Mouse (Mus musculus): ENCODE results near the gene Npepps. TPM values are rescaled to one million over a fixed set of nuclear protein-coding genes. Genes with fewer than 3 reads are reported as not detected.
A peak's percentile ranks its signal among the peaks of the same experiment; 100 is the strongest.

The Npepps gene
- total and polyA plus RNA-seq, 3 experiments = 23.5 to 87.9 (median 53.6) TPM

DNA sequence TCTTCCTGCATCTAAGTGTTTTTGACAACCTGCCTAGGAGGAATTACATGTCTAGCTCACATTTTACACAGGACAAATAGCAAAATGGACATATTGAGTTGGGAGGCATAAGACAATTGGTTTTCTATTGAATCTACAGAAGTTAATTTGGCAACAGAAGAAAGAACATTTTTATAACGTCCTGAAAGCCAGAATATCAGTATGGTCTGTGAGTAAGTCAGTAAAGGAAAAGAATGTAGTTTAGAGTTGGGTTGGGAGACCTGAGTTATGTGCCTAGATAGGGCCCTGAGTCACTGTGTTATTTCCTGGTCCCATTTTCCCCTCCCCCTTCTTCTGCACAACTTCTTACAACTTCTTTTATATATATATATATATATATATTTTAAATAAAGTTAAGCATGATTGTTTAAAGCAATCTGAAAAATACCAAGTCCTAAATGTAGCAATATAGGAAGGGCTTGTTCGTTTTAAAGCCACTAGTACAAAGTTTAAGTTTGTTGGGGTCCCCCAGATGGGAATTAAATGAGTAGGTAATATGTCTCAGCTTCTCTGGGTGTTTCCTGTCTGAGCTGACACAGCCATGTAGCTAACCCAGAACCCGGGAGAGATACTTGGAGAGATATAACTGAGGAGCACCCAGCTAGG is 28.5 kb upstream of the Npepps start:
- ATAC-seq (ENCODE audit: extremely low read depth, insufficient number of reproducible peaks, low FRiP score, poor library complexity, severe bottlenecking) (no peak), DNase-seq (ENCODE audit: low spot score) (no peak)
- H3K36me3 ChIP-seq (replicated peaks) = no peaks in the 10 kb centered on the region
- H3K9me3 ChIP-seq (replicated peaks) = no peaks in the 10 kb centered on the region
- H3K4me1 ChIP-seq (ENCODE audit: insufficient read depth, low read depth, low read length) = peaks cover 30% of the 10 kb centered on the region
- no peaks in the 10 kb centered on the region for H3K27me3 ChIP-seq (ENCODE audit: insufficient read depth, low read length)
- no peak for TF ChIP-seq CTCF (IDR thresholded peaks at IDR 0.05; ENCODE audit: low read depth, low read length)
- TF ChIP-seq GATA2 (IDR thresholded peaks at IDR 0.05; ENCODE audit: borderline replicate concordance, low read depth, low read length) = no peak
- no peak for TF ChIP-seq POLR2AphosphoS5 (IDR thresholded peaks at IDR 0.05; ENCODE audit: insufficient replicate concordance, low read depth, low read length)
- no peak for TF ChIP-seq GATA1 (IDR thresholded peaks at IDR 0.05; ENCODE audit: borderline replicate concordance, low read length)
- no peak for TF ChIP-seq TAL1 (conservative IDR thresholded peaks at IDR 0.05; ENCODE audit: low read depth, low read length)
- H3K4me3 ChIP-seq (ENCODE audit: low read depth, low read length) = peak overlapping the region; percentile 65

DNA sequence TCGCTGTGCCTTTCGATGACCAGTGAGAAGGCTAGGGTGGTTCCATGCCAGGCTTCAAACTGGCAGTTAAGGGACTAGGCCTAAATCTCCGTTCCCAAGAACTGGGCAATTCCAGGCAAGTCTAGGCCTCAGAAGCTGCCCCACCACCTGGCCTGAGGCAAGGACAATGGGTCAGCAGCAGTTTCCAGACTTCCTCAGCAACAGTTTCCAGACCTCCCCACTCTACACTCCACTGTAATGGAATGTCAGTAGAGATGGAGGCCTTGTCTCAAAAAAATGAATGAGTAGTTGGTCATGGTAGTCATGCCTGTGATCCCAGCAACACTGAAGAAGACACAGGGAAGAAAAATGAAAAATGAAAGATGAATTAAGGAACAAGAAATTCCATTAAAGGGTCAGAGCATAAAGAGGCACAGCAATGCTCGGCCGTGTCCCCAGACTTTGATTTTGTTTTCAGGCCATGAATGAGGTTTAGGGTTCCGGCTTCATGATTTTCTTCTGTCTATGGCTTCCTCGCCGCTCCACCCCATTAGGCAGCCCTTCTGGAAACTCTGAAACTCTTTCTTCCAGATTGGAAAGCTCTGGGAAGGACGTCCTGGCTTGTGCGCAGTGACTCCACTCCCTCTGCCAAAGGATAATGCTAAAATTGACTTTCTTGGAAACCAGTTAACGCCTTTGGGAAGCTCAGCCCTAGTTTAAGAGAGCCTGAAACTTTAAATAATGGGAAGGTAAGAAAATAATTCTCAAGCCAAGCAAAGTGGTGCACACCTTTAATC is 27.0 kb upstream of the Npepps start:
- Histone ChIP-seq H3K27me3 (ENCODE audit: insufficient read depth, low read length) (no peaks in the 10 kb centered on the region), H3K4me1 (ENCODE audit: insufficient read depth, low read depth, low read length) (peaks cover 34% of the 10 kb centered on the region), H3K36me3 (replicated peaks) (no peaks in the 10 kb centered on the region), H3K4me3 (ENCODE audit: low read depth, low read length) (no peak overlapping the region), H3K9me3 (replicated peaks) (no peaks in the 10 kb centered on the region)
- DNase-seq (ENCODE audit: low spot score) = no peak
- ATAC-seq (ENCODE audit: extremely low read depth, insufficient number of reproducible peaks, low FRiP score, poor library complexity, severe bottlenecking) = no peak
- TF ChIP-seq GATA2 (IDR thresholded peaks at IDR 0.05; ENCODE audit: borderline replicate concordance, low read depth, low read length) (no peak), GATA1 (IDR thresholded peaks at IDR 0.05; ENCODE audit: borderline replicate concordance, low read length) (no peak), TAL1 (conservative IDR thresholded peaks at IDR 0.05; ENCODE audit: low read depth, low read length) (no peak), POLR2AphosphoS5 (IDR thresholded peaks at IDR 0.05; ENCODE audit: insufficient replicate concordance, low read depth, low read length) (no peak), CTCF (IDR thresholded peaks at IDR 0.05; ENCODE audit: low read depth, low read length) (no peak)

DNA sequence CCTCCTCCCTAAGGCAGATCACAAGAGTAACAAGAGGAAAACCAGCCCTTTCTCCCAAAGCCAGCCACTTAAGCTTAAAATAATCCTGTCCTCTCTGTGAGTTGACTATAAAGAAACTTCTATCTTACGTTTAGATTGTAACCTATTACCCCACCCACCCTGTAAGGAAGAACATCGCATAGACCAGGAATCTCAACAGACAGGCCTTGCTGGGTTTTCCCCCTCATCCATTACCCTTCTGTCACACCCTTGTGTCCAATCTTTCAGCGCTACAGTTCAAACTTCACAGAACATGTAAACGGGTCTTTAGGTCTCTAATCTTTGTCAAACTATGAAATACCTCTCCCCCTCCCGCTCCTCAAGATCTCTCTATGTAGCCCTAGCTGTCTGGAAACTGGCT is 24.2 kb upstream of the Npepps start:
- DNase-seq (ENCODE audit: low spot score) = no peak
- TF ChIP-seq CTCF (IDR thresholded peaks at IDR 0.05; ENCODE audit: low read depth, low read length) (no peak), TAL1 (conservative IDR thresholded peaks at IDR 0.05; ENCODE audit: low read depth, low read length) (no peak), POLR2AphosphoS5 (IDR thresholded peaks at IDR 0.05; ENCODE audit: insufficient replicate concordance, low read depth, low read length) (no peak), GATA1 (IDR thresholded peaks at IDR 0.05; ENCODE audit: borderline replicate concordance, low read length) (no peak), GATA2 (IDR thresholded peaks at IDR 0.05; ENCODE audit: borderline replicate concordance, low read depth, low read length) (no peak)

DNA sequence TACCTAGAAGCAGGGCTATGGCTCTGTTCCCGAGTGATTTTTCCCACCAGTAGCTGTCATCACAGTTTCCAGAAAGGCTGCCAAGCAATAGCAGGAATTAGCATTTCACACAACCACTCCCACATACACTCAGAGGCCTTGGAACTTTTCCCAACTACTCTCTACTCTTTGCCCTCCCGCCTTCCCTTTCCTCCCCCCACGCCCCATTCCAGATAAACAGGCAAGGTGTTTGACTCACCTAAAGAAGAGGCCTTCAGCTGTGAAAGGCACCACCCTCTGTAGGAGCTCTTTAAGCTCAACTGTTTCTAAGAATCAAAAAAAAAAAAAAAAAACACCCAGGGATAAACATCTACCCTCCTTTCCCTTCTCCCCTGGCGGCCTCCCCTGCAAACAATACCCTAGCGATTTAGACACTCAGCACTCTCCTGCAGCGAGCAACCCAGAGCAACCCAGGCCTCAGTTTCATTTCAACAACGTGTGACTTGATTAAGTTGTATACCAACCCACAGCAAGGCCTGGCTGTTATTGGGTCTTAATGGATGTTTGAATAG is 21.9 kb upstream of the Npepps start:
- Histone ChIP-seq H3K27me3 (ENCODE audit: insufficient read depth, low read length) (peaks cover 4% of the 10 kb centered on the region; the same call in 1 of the 2 replicates), H3K36me3 (replicated peaks) (no peaks in the 10 kb centered on the region), H3K9me3 (replicated peaks) (no peaks in the 10 kb centered on the region), H3K4me1 (ENCODE audit: insufficient read depth, low read depth, low read length) (peaks cover 18% of the 10 kb centered on the region), H3K4me3 (ENCODE audit: low read depth, low read length) (no peak overlapping the region)
- DNase-seq (ENCODE audit: low spot score) (no peak), ATAC-seq (ENCODE audit: extremely low read depth, insufficient number of reproducible peaks, low FRiP score, poor library complexity, severe bottlenecking) (no peak)
- TF ChIP-seq CTCF (IDR thresholded peaks at IDR 0.05; ENCODE audit: low read depth, low read length) (no peak), TAL1 (conservative IDR thresholded peaks at IDR 0.05; ENCODE audit: low read depth, low read length) (no peak), POLR2AphosphoS5 (IDR thresholded peaks at IDR 0.05; ENCODE audit: insufficient replicate concordance, low read depth, low read length) (no peak), GATA2 (IDR thresholded peaks at IDR 0.05; ENCODE audit: borderline replicate concordance, low read depth, low read length) (no peak), GATA1 (IDR thresholded peaks at IDR 0.05; ENCODE audit: borderline replicate concordance, low read length) (no peak)

More for the DNA sequence above, 24.2 kb upstream of the Npepps start:
- H3K4me3 ChIP-seq (ENCODE audit: low read depth, low read length) = no peak overlapping the region
- H3K27me3 ChIP-seq (ENCODE audit: insufficient read depth, low read length) = no peaks in the 10 kb centered on the region; the same call in 1 of the 2 replicates
- H3K36me3 ChIP-seq (replicated peaks) = no peaks in the 10 kb centered on the region
- no peak for ATAC-seq (ENCODE audit: extremely low read depth, insufficient number of reproducible peaks, low FRiP score, poor library complexity, severe bottlenecking)
- H3K4me1 ChIP-seq (ENCODE audit: insufficient read depth, low read depth, low read length) = peaks cover 24% of the 10 kb centered on the region
- H3K9me3 ChIP-seq (replicated peaks) = no peaks in the 10 kb centered on the region

DNA sequence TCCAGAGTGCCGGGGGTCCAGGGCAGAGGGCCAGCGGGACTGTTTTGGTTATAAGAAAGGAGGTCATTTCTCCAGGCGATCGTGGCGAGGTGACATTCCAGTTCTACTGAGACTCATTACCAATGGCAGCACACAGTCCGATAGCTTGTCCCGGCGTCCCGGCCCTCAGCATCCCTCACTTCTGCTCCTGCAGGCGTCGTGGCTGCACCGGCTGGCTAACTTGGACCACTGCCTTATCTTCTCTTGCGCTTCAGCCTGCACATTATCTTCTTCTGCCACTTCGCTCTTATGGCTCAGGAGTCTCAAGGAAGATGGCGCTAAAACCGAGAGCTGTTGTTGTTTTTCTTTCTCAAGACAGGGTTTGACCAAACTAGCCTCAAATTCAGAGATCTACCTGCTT is 21.0 kb upstream of the Npepps start:
- TF ChIP-seq GATA1 (IDR thresholded peaks at IDR 0.05; ENCODE audit: borderline replicate concordance, low read length) (no peak), POLR2AphosphoS5 (IDR thresholded peaks at IDR 0.05; ENCODE audit: insufficient replicate concordance, low read depth, low read length) (no peak), CTCF (IDR thresholded peaks at IDR 0.05; ENCODE audit: low read depth, low read length) (no peak), TAL1 (conservative IDR thresholded peaks at IDR 0.05; ENCODE audit: low read depth, low read length) (no peak), GATA2 (IDR thresholded peaks at IDR 0.05; ENCODE audit: borderline replicate concordance, low read depth, low read length) (no peak)
- Histone ChIP-seq H3K4me3 (ENCODE audit: low read depth, low read length) (no peak overlapping the region), H3K9me3 (replicated peaks) (no peaks in the 10 kb centered on the region), H3K27me3 (ENCODE audit: insufficient read depth, low read length) (peaks cover 4% of the 10 kb centered on the region; the same call in 1 of the 2 replicates), H3K4me1 (ENCODE audit: insufficient read depth, low read depth, low read length) (peaks cover 18% of the 10 kb centered on the region), H3K36me3 (replicated peaks) (no peaks in the 10 kb centered on the region)
- ATAC-seq (ENCODE audit: extremely low read depth, insufficient number of reproducible peaks, low FRiP score, poor library complexity, severe bottlenecking) (no peak), DNase-seq (ENCODE audit: low spot score) (no peak)

DNA sequence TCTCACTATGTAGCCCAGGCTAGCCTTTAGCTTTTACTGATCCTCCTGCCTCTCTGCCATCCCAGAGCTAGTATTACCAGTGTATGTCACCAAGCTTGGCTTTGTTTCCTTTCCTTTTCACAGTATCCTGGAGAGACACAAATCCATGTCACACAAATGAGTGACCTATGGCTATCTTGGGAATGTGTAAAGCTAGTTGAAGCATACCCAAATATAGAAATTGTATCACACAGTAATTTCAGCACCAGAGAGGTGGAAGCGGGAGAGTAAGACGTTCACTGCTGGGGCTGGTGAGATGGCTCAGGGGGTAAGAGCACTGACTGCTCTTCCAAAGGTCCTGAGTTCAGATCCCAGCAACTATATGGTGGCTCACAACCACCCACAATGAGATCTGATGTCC is 19.5 kb upstream of the Npepps start:
- peaks cover 4% of the 10 kb centered on the region; the same call in 1 of the 2 replicates for H3K27me3 ChIP-seq (ENCODE audit: insufficient read depth, low read length)
- no peak overlapping the region for H3K4me3 ChIP-seq (ENCODE audit: low read depth, low read length)
- DNase-seq (ENCODE audit: low spot score) (no peak), ATAC-seq (ENCODE audit: extremely low read depth, insufficient number of reproducible peaks, low FRiP score, poor library complexity, severe bottlenecking) (no peak)
- no peak for TF ChIP-seq CTCF (IDR thresholded peaks at IDR 0.05; ENCODE audit: low read depth, low read length)
- TF ChIP-seq POLR2AphosphoS5 (IDR thresholded peaks at IDR 0.05; ENCODE audit: insufficient replicate concordance, low read depth, low read length) = no peak
- no peak for TF ChIP-seq GATA2 (IDR thresholded peaks at IDR 0.05; ENCODE audit: borderline replicate concordance, low read depth, low read length)
- no peak for TF ChIP-seq TAL1 (conservative IDR thresholded peaks at IDR 0.05; ENCODE audit: low read depth, low read length)
- TF ChIP-seq GATA1 (IDR thresholded peaks at IDR 0.05; ENCODE audit: borderline replicate concordance, low read length) = no peak
- H3K4me1 ChIP-seq (ENCODE audit: insufficient read depth, low read depth, low read length) = peaks cover 26% of the 10 kb centered on the region
- no peaks in the 10 kb centered on the region for H3K9me3 ChIP-seq (replicated peaks)
- H3K36me3 ChIP-seq (replicated peaks) = no peaks in the 10 kb centered on the region
